Mouse (Mus musculus) hindbrain, embryonic 16.5 days (tissue): ENCODE measurements around the gene Lrp5. TPM values are rescaled to one million over a fixed set of nuclear protein-coding genes. Genes with fewer than 3 reads are reported as not detected.

Source experiments
- ATAC-seq: fragments of 200-750 bp; cut with Nextera tagmentation; 2 replicates; pipeline ENCODE4 v1.8.0; 2017; ENCODE audit warnings: moderate TSS enrichment, moderate library complexity
- H3K27ac ChIP-seq: fragments of 300-500 bp; sonication (generic); 2 replicates; pipeline ENCODE4 v1.5.1; 2014; ENCODE audit warnings: low read depth, mild to moderate bottlenecking, control low read depth, low read length, moderate library complexity
- H3K27me3 ChIP-seq: fragments of 300-500 bp; sonication (generic); replicated peaks from 2 replicates; pipeline ENCODE4 v1.6.1; 2014; ENCODE audit warnings: low read length; ENCODE audit not compliant: control insufficient read depth, insufficient read depth
- H3K36me3 ChIP-seq: fragments of 300-500 bp; sonication (generic); 2 replicates; pipeline ENCODE4 v1.6.1; 2014; ENCODE audit warnings: mild to moderate bottlenecking, low read length, moderate library complexity, mixed read lengths; ENCODE audit not compliant: control insufficient read depth, insufficient read depth
- H3K4me1 ChIP-seq: fragments of 300-500 bp; sonication (generic); 2 replicates; pipeline ENCODE4 v1.6.1; 2014; ENCODE audit warnings: low read depth, low read length; ENCODE audit not compliant: control insufficient read depth, insufficient read depth
- H3K4me2 ChIP-seq: fragments of 300-500 bp; sonication (generic); 2 replicates; pipeline ENCODE4 v1.6.1; 2014; ENCODE audit warnings: mild to moderate bottlenecking, low read length, control low read depth, moderate library complexity
- H3K4me3 ChIP-seq: fragments of 300-500 bp; sonication (generic); 2 replicates; pipeline ENCODE4 v1.5.1; 2014; ENCODE audit warnings: mild to moderate bottlenecking, low read length, control low read depth, moderate library complexity
- H3K9ac ChIP-seq: fragments of 300-500 bp; sonication (generic); 2 replicates; pipeline ENCODE4 v1.6.1; 2014; ENCODE audit warnings: low read depth, mild to moderate bottlenecking, control low read depth, low read length, moderate library complexity
- H3K9me3 ChIP-seq: fragments of 300-500 bp; sonication (generic); 2 replicates; pipeline ENCODE4 v1.6.1; 2014; ENCODE audit warnings: mild to moderate bottlenecking, low read length, moderate library complexity; ENCODE audit not compliant: control insufficient read depth
- WGBS: fragments of 180-500 bp; shearing (Covaris S2); extraction: QIAGEN DNeasy Blood & Tissue Kit; methylation state at CpG from one replicate; pipeline ENCODE4 v1.1.7; 2014; 5-methylcytosine and 5-hydroxymethylcytosine counted together
- polyA plus RNA-seq: library from polyadenylated mRNA; unstranded; fragments of >200 nt; fragmentation: Nextera tagmentation; extraction: Ambion mirVana; gene quantifications from 2 replicates; pipeline ENCODE4 v1.2.1, GENCODE M21; 2015

Gene Lrp5
- polyA plus RNA-seq, 1 experiment from 2014 or later = 1.3 TPM

- no peak overlapping the region for H3K27ac ChIP-seq
- WGBS = 85% methylated on average over 1 of the region's 1 CpGs
- no peak overlapping the region for H3K9ac ChIP-seq
- ATAC-seq = no peak
- H3K4me2 ChIP-seq = no peak overlapping the region
- H3K4me1 ChIP-seq = peaks cover 4% of the 10 kb centered on the region
- no peaks in the 10 kb centered on the region for H3K36me3 ChIP-seq
- no peak overlapping the region for H3K4me3 ChIP-seq
- H3K9me3 ChIP-seq = no peaks in the 10 kb centered on the region
- H3K27me3 ChIP-seq = no peaks in the 10 kb centered on the region
Observed at GRCm38 (mm10) chr19:3549263-3549662, 137.1 kb downstream of the Lrp5 start.

- no peak overlapping the region for H3K9ac ChIP-seq
Observed at GRCm38 (mm10) chr19:3548311-3548710, 138.1 kb downstream of the Lrp5 start.

GRCm38 (mm10) chr19:3544995-3545394 lies 141.4 kb downstream of the Lrp5 start:
- Histone ChIP-seq H3K4me3 (no peak overlapping the region), H3K9me3 (no peaks in the 10 kb centered on the region), H3K4me2 (no peak overlapping the region), H3K27me3 (no peaks in the 10 kb centered on the region), H3K27ac (no peak overlapping the region), H3K36me3 (no peaks in the 10 kb centered on the region), H3K4me1 (no peaks in the 10 kb centered on the region), H3K9ac (no peak overlapping the region)
- ATAC-seq = no peak
- 91% methylated on average over 2 of the region's 2 CpGs for WGBS

More at GRCm38 (mm10) chr19:3548311-3548710, 138.1 kb downstream of the Lrp5 start:
- no peaks in the 10 kb centered on the region for H3K27me3 ChIP-seq
- H3K27ac ChIP-seq = no peak overlapping the region
- no peaks in the 10 kb centered on the region for H3K9me3 ChIP-seq
- no peak for ATAC-seq
- peaks cover 4% of the 10 kb centered on the region for H3K4me1 ChIP-seq
- H3K4me2 ChIP-seq = no peak overlapping the region
- no peak overlapping the region for H3K4me3 ChIP-seq
- H3K36me3 ChIP-seq = no peaks in the 10 kb centered on the region
- 95% methylated on average over 1 of the region's 1 CpGs for WGBS

GRCm38 (mm10) chr19:3542591-3542990 lies 143.8 kb downstream of the Lrp5 start:
- Histone ChIP-seq H3K27me3 (no peaks in the 10 kb centered on the region), H3K27ac (no peak overlapping the region), H3K9me3 (no peaks in the 10 kb centered on the region), H3K36me3 (0 out of 2 replicates have a peak, but pooled peaks cover 2% of the 10 kb centered on the region), H3K4me3 (no peak overlapping the region), H3K9ac (no peak overlapping the region), H3K4me1 (no peaks in the 10 kb centered on the region), H3K4me2 (no peak overlapping the region)
- whole genome bisulfite sequencing = 84% methylated on average over 4 of the region's 4 CpGs
- ATAC-seq = no peak

- Histone ChIP-seq H3K4me2 (no peak overlapping the region), H3K27me3 (no peaks in the 10 kb centered on the region), H3K36me3 (0 out of 2 replicates have a peak, but pooled peaks cover 2% of the 10 kb centered on the region), H3K9me3 (no peaks in the 10 kb centered on the region), H3K4me1 (no peaks in the 10 kb centered on the region), H3K9ac (no peak overlapping the region), H3K4me3 (no peak overlapping the region), H3K27ac (no peak overlapping the region)
- 98% methylated on average over 5 of the region's 5 CpGs for WGBS
- no peak for ATAC-seq
Observed at GRCm38 (mm10) chr19:3540997-3541396, 145.4 kb downstream of the Lrp5 start.

- no peak overlapping the region for H3K4me3 ChIP-seq
- no peak overlapping the region for H3K4me2 ChIP-seq
- WGBS = 90% methylated on average over 2 of the region's 2 CpGs
- H3K9me3 ChIP-seq = no peaks in the 10 kb centered on the region
- H3K27ac ChIP-seq = no peak overlapping the region
- H3K36me3 ChIP-seq = 0 out of 2 replicates have a peak, but pooled peaks cover 2% of the 10 kb centered on the region
- H3K27me3 ChIP-seq = no peaks in the 10 kb centered on the region
- ATAC-seq = no peak
- no peak overlapping the region for H3K9ac ChIP-seq
- H3K4me1 ChIP-seq = no peaks in the 10 kb centered on the region
Observed at GRCm38 (mm10) chr19:3540254-3540653, 146.1 kb downstream of the Lrp5 start.

- no peak overlapping the region for H3K27ac ChIP-seq
- no peaks in the 10 kb centered on the region for H3K27me3 ChIP-seq
- H3K9ac ChIP-seq = no peak overlapping the region
- H3K4me2 ChIP-seq = no peak overlapping the region
- H3K36me3 ChIP-seq = 0 out of 2 replicates have a peak, but pooled peaks cover 2% of the 10 kb centered on the region
- no peaks in the 10 kb centered on the region for H3K9me3 ChIP-seq
- H3K4me3 ChIP-seq = no peak overlapping the region
- WGBS = 89% methylated on average over 5 of the region's 5 CpGs
- no peaks in the 10 kb centered on the region for H3K4me1 ChIP-seq
- ATAC-seq = no peak
Observed at GRCm38 (mm10) chr19:3539456-3539855, 146.9 kb downstream of the Lrp5 start.

GRCm38 (mm10) chr19:3537658-3538057 lies 148.7 kb downstream of the Lrp5 start:
- Histone ChIP-seq H3K27me3 (no peaks in the 10 kb centered on the region), H3K36me3 (0 out of 2 replicates have a peak, but pooled peaks cover 2% of the 10 kb centered on the region), H3K4me1 (no peaks in the 10 kb centered on the region), H3K9me3 (no peaks in the 10 kb centered on the region), H3K27ac (no peak overlapping the region), H3K4me3 (no peak overlapping the region), H3K4me2 (no peak overlapping the region), H3K9ac (no peak overlapping the region)
- 93% methylated on average over 6 of the region's 6 CpGs for WGBS
- no peak for ATAC-seq

- no peaks in the 10 kb centered on the region for H3K9me3 ChIP-seq
- H3K9ac ChIP-seq = no peak overlapping the region
- no peaks in the 10 kb centered on the region for H3K27me3 ChIP-seq
- no peaks in the 10 kb centered on the region for H3K4me1 ChIP-seq
- WGBS = 86% methylated on average over 3 of the region's 3 CpGs
- H3K27ac ChIP-seq = no peak overlapping the region
- no peak for ATAC-seq
- no peak overlapping the region for H3K4me2 ChIP-seq
- H3K4me3 ChIP-seq = no peak overlapping the region
- H3K36me3 ChIP-seq = 0 out of 2 replicates have a peak, but pooled peaks cover 2% of the 10 kb centered on the region
Observed at GRCm38 (mm10) chr19:3534945-3535344, 151.4 kb downstream of the Lrp5 start.
